Mouse (Mus musculus): ENCODE data around the gene Spo11. TPM values are rescaled to one million over a fixed set of nuclear protein-coding genes. Genes with fewer than 3 reads are reported as not detected.
A peak's percentile ranks its signal among the peaks of the same experiment; 100 is the strongest.

Spo11 gene
- polyA plus RNA-seq, 1 experiment from 2014 or later, result 0.20 TPM

- H3K36me3 ChIP-seq, result peaks cover 100% of the 10 kb centered on the region
- H3K4me1 ChIP-seq, result peaks cover 22% of the 10 kb centered on the region
- no peaks in the 10 kb centered on the region for H3K9me3 ChIP-seq (replicated peaks)
- H3K4me3 ChIP-seq, result no peak overlapping the region
- H3K27me3 ChIP-seq (ENCODE audit: low read depth, poor library complexity, severe bottlenecking), result no peaks in the 10 kb centered on the region
- 82% methylated on average over 12 of the region's 12 CpGs for WGBS
- no peak for DNase-seq (ENCODE audit: low spot score)
- H3K27ac ChIP-seq (replicated peaks), result no peak overlapping the region
These were observed 53.3 kb downstream of the Spo11 start for GRCm38 (mm10) chr2:173030591-173031338.

- no peaks in the 10 kb centered on the region for H3K9me3 ChIP-seq (replicated peaks)
- WGBS, result 95% methylated on average over 13 of the region's 13 CpGs
- H3K4me1 ChIP-seq, result 0 out of 2 replicates have a peak, but pooled peaks cover 7% of the 10 kb centered on the region
- DNase-seq (ENCODE audit: low spot score), result no peak
- H3K27me3 ChIP-seq (ENCODE audit: low read depth, poor library complexity, severe bottlenecking), result no peaks in the 10 kb centered on the region
- no peak overlapping the region for H3K4me3 ChIP-seq
- no peak overlapping the region for H3K27ac ChIP-seq (replicated peaks)
- peaks cover 81% of the 10 kb centered on the region for H3K36me3 ChIP-seq
These were observed 56.0 kb downstream of the Spo11 start for GRCm38 (mm10) chr2:173033531-173033930.

GRCm38 (mm10) chr2:173034998-173035397 is 57.5 kb downstream of the Spo11 start:
- Histone ChIP-seq H3K27me3 (ENCODE audit: low read depth, poor library complexity, severe bottlenecking) (no peaks in the 10 kb centered on the region), H3K9me3 (replicated peaks) (no peaks in the 10 kb centered on the region), H3K4me1 (0 out of 2 replicates have a peak, but pooled peaks cover 7% of the 10 kb centered on the region), H3K36me3 (peaks cover 67% of the 10 kb centered on the region), H3K4me3 (no peak overlapping the region), H3K27ac (replicated peaks) (no peak overlapping the region)
- DNase-seq (ENCODE audit: low spot score), result no peak
- WGBS, result 88% methylated on average over 4 of the region's 4 CpGs

GRCm38 (mm10) chr2:173035653-173036052 is 58.2 kb downstream of the Spo11 start:
- no peak for DNase-seq (ENCODE audit: low spot score)
- 95% methylated on average over 5 of the region's 5 CpGs for WGBS
- H3K36me3 ChIP-seq, result peaks cover 60% of the 10 kb centered on the region
- no peak overlapping the region for H3K4me3 ChIP-seq
- H3K4me1 ChIP-seq, result 0 out of 2 replicates have a peak, but pooled peaks cover 7% of the 10 kb centered on the region
- H3K27ac ChIP-seq (replicated peaks), result 0 out of 2 replicates have a peak overlapping the region, but pooled peaks have one; percentile 38
- H3K27me3 ChIP-seq (ENCODE audit: low read depth, poor library complexity, severe bottlenecking), result no peaks in the 10 kb centered on the region
- H3K9me3 ChIP-seq (replicated peaks), result no peaks in the 10 kb centered on the region

GRCm38 (mm10) chr2:173036055-173036454 is 58.6 kb downstream of the Spo11 start:
- 86% methylated on average over 5 of the region's 5 CpGs for WGBS
- H3K36me3 ChIP-seq, result peaks cover 56% of the 10 kb centered on the region
- H3K4me3 ChIP-seq, result no peak overlapping the region
- H3K27ac ChIP-seq (replicated peaks), result peak overlapping the region; percentile 38; the same call in 1 of the 2 replicates
- H3K27me3 ChIP-seq (ENCODE audit: low read depth, poor library complexity, severe bottlenecking), result no peaks in the 10 kb centered on the region
- no peak for DNase-seq (ENCODE audit: low spot score)
- H3K9me3 ChIP-seq (replicated peaks), result no peaks in the 10 kb centered on the region
- 0 out of 2 replicates have a peak, but pooled peaks cover 7% of the 10 kb centered on the region for H3K4me1 ChIP-seq

GRCm38 (mm10) chr2:173036611-173037010 is 59.1 kb downstream of the Spo11 start:
- Histone ChIP-seq H3K27ac (replicated peaks) (peak overlapping the region; percentile 38; the same call in 1 of the 2 replicates), H3K9me3 (replicated peaks) (no peaks in the 10 kb centered on the region), H3K27me3 (ENCODE audit: low read depth, poor library complexity, severe bottlenecking) (no peaks in the 10 kb centered on the region), H3K4me3 (no peak overlapping the region), H3K4me1 (0 out of 2 replicates have a peak, but pooled peaks cover 7% of the 10 kb centered on the region), H3K36me3 (peaks cover 51% of the 10 kb centered on the region)
- WGBS, result 78% methylated on average over 4 of the region's 4 CpGs
- no peak for DNase-seq (ENCODE audit: low spot score)

- H3K4me1 ChIP-seq, result peaks cover 8% of the 10 kb centered on the region; the same call in 1 of the 2 replicates
- no peak for DNase-seq (ENCODE audit: low spot score)
- peaks cover 43% of the 10 kb centered on the region for H3K36me3 ChIP-seq
- WGBS, result 80% methylated on average over 5 of the region's 5 CpGs
- H3K27ac ChIP-seq (replicated peaks), result no peak overlapping the region; the same call in 1 of the 2 replicates
- no peak overlapping the region for H3K4me3 ChIP-seq
- H3K9me3 ChIP-seq (replicated peaks), result no peaks in the 10 kb centered on the region
- no peaks in the 10 kb centered on the region for H3K27me3 ChIP-seq (ENCODE audit: low read depth, poor library complexity, severe bottlenecking)
These were observed 59.8 kb downstream of the Spo11 start for GRCm38 (mm10) chr2:173037347-173037746.

- 75% methylated on average over 7 of the region's 7 CpGs for WGBS
- DNase-seq (ENCODE audit: low spot score), result no peak
These were observed 60.5 kb downstream of the Spo11 start for GRCm38 (mm10) chr2:173037827-173038607.

GRCm38 (mm10) chr2:173039041-173039440 is 61.5 kb downstream of the Spo11 start:
- no peaks in the 10 kb centered on the region for H3K27me3 ChIP-seq (ENCODE audit: low read depth, poor library complexity, severe bottlenecking)
- 96% methylated on average over 4 of the region's 4 CpGs for WGBS
- DNase-seq (ENCODE audit: low spot score), result no peak
- peaks cover 26% of the 10 kb centered on the region for H3K36me3 ChIP-seq
- H3K27ac ChIP-seq (replicated peaks), result no peak overlapping the region
- peaks cover 16% of the 10 kb centered on the region for H3K4me1 ChIP-seq
- H3K4me3 ChIP-seq, result no peak overlapping the region
- H3K9me3 ChIP-seq (replicated peaks), result no peaks in the 10 kb centered on the region

More at GRCm38 (mm10) chr2:173037827-173038607, 60.5 kb downstream of the Spo11 start:
- Histone ChIP-seq H3K36me3 (peaks cover 37% of the 10 kb centered on the region), H3K27me3 (ENCODE audit: low read depth, poor library complexity, severe bottlenecking) (no peaks in the 10 kb centered on the region), H3K27ac (replicated peaks) (peak overlapping the region; percentile 38), H3K4me3 (no peak overlapping the region), H3K9me3 (replicated peaks) (no peaks in the 10 kb centered on the region), H3K4me1 (peaks cover 15% of the 10 kb centered on the region)

GRCm38 (mm10) chr2:173040803-173041202 is 63.3 kb downstream of the Spo11 start:
- 85% methylated on average over 3 of the region's 3 CpGs for WGBS
- H3K4me1 ChIP-seq, result peaks cover 16% of the 10 kb centered on the region
- no peak for DNase-seq (ENCODE audit: low spot score)
- H3K27ac ChIP-seq (replicated peaks), result no peak overlapping the region
- H3K27me3 ChIP-seq (ENCODE audit: low read depth, poor library complexity, severe bottlenecking), result no peaks in the 10 kb centered on the region
- no peaks in the 10 kb centered on the region for H3K9me3 ChIP-seq (replicated peaks)
- no peak overlapping the region for H3K4me3 ChIP-seq
- H3K36me3 ChIP-seq, result peaks cover 9% of the 10 kb centered on the region; the same call in 1 of the 2 replicates

GRCm38 (mm10) chr2:173041242-173041641 is 63.7 kb downstream of the Spo11 start:
- no peaks in the 10 kb centered on the region for H3K27me3 ChIP-seq (ENCODE audit: low read depth, poor library complexity, severe bottlenecking)
- WGBS, result 65% methylated on average over 5 of the region's 5 CpGs
- H3K36me3 ChIP-seq, result peaks cover 5% of the 10 kb centered on the region; the same call in 1 of the 2 replicates
- no peak overlapping the region for H3K27ac ChIP-seq (replicated peaks)
- peaks cover 12% of the 10 kb centered on the region for H3K4me1 ChIP-seq
- H3K9me3 ChIP-seq (replicated peaks), result no peaks in the 10 kb centered on the region
- no peak overlapping the region for H3K4me3 ChIP-seq
- no peak for DNase-seq (ENCODE audit: low spot score)

GRCm38 (mm10) chr2:173041893-173042292 is 64.4 kb downstream of the Spo11 start:
- Histone ChIP-seq H3K27me3 (ENCODE audit: low read depth, poor library complexity, severe bottlenecking) (no peaks in the 10 kb centered on the region), H3K4me1 (peaks cover 15% of the 10 kb centered on the region), H3K36me3 (no peaks in the 10 kb centered on the region), H3K9me3 (replicated peaks) (no peaks in the 10 kb centered on the region), H3K4me3 (no peak overlapping the region), H3K27ac (replicated peaks) (no peak overlapping the region)
- no peak for DNase-seq (ENCODE audit: low spot score)
- WGBS, result 89% methylated on average over 1 of the region's 1 CpGs
